Mouse (Mus musculus): ENCODE results near the gene Rnf167. TPM values are rescaled to one million over a fixed set of nuclear protein-coding genes. Genes with fewer than 3 reads are reported as not detected.

Gene Rnf167
- total and polyA plus RNA-seq, 3 experiments = 23.5 to 31.7 (median 25.5) TPM

DNA sequence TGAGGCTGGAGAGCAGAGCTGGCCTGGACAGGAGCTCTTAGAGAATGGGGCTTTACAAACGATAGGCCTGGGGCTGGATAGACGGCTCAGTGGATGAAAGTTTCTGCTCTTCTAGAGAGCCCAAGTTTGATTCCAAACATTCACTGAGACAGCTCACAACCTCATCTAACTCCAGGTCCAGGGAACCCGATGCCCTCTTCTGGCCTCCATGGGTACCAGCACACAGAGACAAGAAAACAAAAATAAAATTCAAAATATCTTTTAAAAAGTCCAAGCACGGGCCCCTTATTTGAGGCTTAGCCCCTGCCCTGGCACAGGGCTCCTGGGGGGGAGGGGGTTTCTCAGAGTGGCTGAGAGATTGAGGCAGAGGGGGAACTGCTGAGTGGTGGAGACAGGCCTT is 36.3 kb upstream of the Rnf167 start:
- Histone ChIP-seq H3K27ac (ENCODE audit: insufficient read depth, low read depth) (no peak overlapping the region), H3K9me3 (replicated peaks; ENCODE audit: low read length) (no peaks in the 10 kb centered on the region), H3K4me1 (ENCODE audit: control insufficient read depth in 1 of 2, insufficient read depth in 2 of 2) (peaks cover 0 to 20% of the 10 kb centered on the region in 2 experiments; a peak in 2 of 4 replicates), H3K4me2 (ENCODE audit: insufficient read depth, low read depth, poor library complexity, severe bottlenecking) (no peak overlapping the region), H3K9ac (ENCODE audit: insufficient read depth, low read depth) (no peak overlapping the region), H3K27me3 (replicated peaks) (no peaks in the 10 kb centered on the region), H3K36me3 (replicated peaks in 1 of 2; ENCODE audit: control insufficient read depth in 1 of 2, insufficient read depth in 1 of 2, low read length in 1 of 2) (peaks cover 67 to 93% of the 10 kb centered on the region in 2 experiments), H3K79me2 (replicated peaks; ENCODE audit: control insufficient read depth, extremely low read depth, insufficient read depth, poor library complexity, severe bottlenecking) (no peaks in the 10 kb centered on the region), H3K4me3 (replicated peaks in 1 of 3; ENCODE audit: low read depth in 2 of 3, low read length in 2 of 3, poor library complexity in 1 of 3) (no peak overlapping the region)
- in situ Hi-C loops (cut with MboI; ENCODE audit: low pct_ligation_motif_present, low pct_unique_long_range_greater_than_20kb, low sequenced_read_pairs) (loop anchor here (25.0 kb wide), 1 partner anchor 373 kb away; the partner anchor contains the start of genes 0610010K14Rik, Bcl6b, Gm21988 and Rnasek), dilution Hi-C loops (cut with MboI; ENCODE audit: extremely low pct_ligation_motif_present, extremely low pct_unique_long_range_greater_than_20kb, low sequenced_read_pairs) (no loop called here)
- TF ChIP-seq NRF1 (IDR thresholded peaks at IDR 0.05; ENCODE audit: low read depth, low read length) (no peak), POLR2AphosphoS2 (IDR thresholded peaks at IDR 0.05; ENCODE audit: low read depth, low read length) (no peak), MAZ (IDR thresholded peaks at IDR 0.05; ENCODE audit: low read depth, low read length) (no peak), BHLHE40 (IDR thresholded peaks at IDR 0.05; ENCODE audit: low read depth, low read length) (no peak), SMC3 (IDR thresholded peaks at IDR 0.05; ENCODE audit: low read depth, low read length) (peak; percentile 30), CTCF (conservative IDR thresholded peaks at IDR 0.05 in 1 of 2, IDR thresholded peaks at IDR 0.05 in 1 of 2; ENCODE audit: low read depth in 2 of 2, low read length in 2 of 2) (peak in 1 of 2 experiments; percentile 49; a peak in 2 of 4 replicates)
- DNase-seq (ENCODE audit: extremely low read depth) = no peak

DNA sequence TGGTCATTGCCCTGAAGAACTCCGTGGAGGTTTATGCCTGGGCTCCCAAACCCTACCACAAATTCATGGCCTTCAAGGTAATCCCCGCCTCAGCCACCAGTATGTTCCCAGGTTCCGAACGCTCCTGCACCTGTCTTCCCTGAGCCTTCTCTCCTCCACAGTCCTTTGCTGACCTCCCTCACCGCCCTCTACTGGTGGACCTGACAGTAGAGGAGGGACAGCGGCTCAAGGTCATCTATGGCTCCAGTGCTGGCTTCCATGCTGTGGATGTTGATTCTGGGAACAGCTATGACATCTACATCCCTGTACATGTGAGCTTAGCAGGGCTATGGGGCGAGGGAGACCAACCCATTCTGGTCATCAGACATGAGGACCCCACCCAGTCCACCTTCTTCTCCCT is 34.5 kb upstream of the Rnf167 start:
- H3K27me3 ChIP-seq (replicated peaks) = no peaks in the 10 kb centered on the region
- no peak overlapping the region for H3K27ac ChIP-seq (ENCODE audit: insufficient read depth, low read depth)
- peak in 1 of 2 experiments; percentile 33; a peak in 2 of 4 replicates for TF ChIP-seq CTCF (conservative IDR thresholded peaks at IDR 0.05 in 1 of 2, IDR thresholded peaks at IDR 0.05 in 1 of 2; ENCODE audit: low read depth in 2 of 2, low read length in 2 of 2)
- TF ChIP-seq SMC3 (IDR thresholded peaks at IDR 0.05; ENCODE audit: low read depth, low read length) = peak; percentile 19; the same call in 1 of the 2 replicates
- TF ChIP-seq NRF1 (IDR thresholded peaks at IDR 0.05; ENCODE audit: low read depth, low read length) = no peak
- dilution Hi-C loops (cut with MboI; ENCODE audit: extremely low pct_ligation_motif_present, extremely low pct_unique_long_range_greater_than_20kb, low sequenced_read_pairs) = no loop called here
- H3K79me2 ChIP-seq (replicated peaks; ENCODE audit: control insufficient read depth, extremely low read depth, insufficient read depth, poor library complexity, severe bottlenecking) = no peaks in the 10 kb centered on the region
- no peak for DNase-seq (ENCODE audit: extremely low read depth)
- H3K36me3 ChIP-seq (replicated peaks in 1 of 2; ENCODE audit: control insufficient read depth in 1 of 2, insufficient read depth in 1 of 2, low read length in 1 of 2) = peaks cover 51 to 87% of the 10 kb centered on the region in 2 experiments
- no peak overlapping the region for H3K9ac ChIP-seq (ENCODE audit: insufficient read depth, low read depth)
- no peak overlapping the region for H3K4me3 ChIP-seq (replicated peaks in 1 of 3; ENCODE audit: low read depth in 2 of 3, low read length in 2 of 3, poor library complexity in 1 of 3)
- peaks cover 0 to 20% of the 10 kb centered on the region in 2 experiments; a peak in 2 of 4 replicates for H3K4me1 ChIP-seq (ENCODE audit: control insufficient read depth in 1 of 2, insufficient read depth in 2 of 2)
- no peak overlapping the region for H3K4me2 ChIP-seq (ENCODE audit: insufficient read depth, low read depth, poor library complexity, severe bottlenecking)
- in situ Hi-C loops (cut with MboI; ENCODE audit: low pct_ligation_motif_present, low pct_unique_long_range_greater_than_20kb, low sequenced_read_pairs) = loop anchor here (25.0 kb wide), 1 partner anchor 375 kb away; the partner anchor contains the start of genes 0610010K14Rik, Bcl6b, Gm21988 and Rnasek
- no peaks in the 10 kb centered on the region for H3K9me3 ChIP-seq (replicated peaks; ENCODE audit: low read length)

DNA sequence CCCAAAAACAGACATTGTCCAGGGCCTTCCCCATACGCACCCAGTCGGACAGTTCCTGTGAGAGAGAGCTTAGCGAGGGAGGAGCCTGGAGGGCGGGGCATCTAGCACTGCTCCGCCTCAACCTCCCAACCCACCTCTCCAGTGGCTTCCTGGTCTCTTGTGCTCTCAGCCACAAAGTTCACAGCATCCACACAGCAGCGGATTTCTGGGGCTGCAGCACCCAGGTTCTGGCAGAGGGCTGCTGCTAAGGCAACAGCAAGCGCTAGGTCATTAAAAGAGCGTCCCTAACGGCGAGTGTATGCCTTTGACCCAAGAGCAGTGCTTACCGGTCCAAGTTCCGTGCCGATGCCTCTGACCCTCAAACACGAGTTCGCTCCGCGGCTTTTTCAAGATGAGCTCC is 32.0 kb upstream of the Rnf167 start:
- peaks cover 0 to 20% of the 10 kb centered on the region in 2 experiments; a peak in 2 of 4 replicates for H3K4me1 ChIP-seq (ENCODE audit: control insufficient read depth in 1 of 2, insufficient read depth in 2 of 2)
- DNase-seq (ENCODE audit: extremely low read depth) = peak; percentile 46
- peak overlapping the region in 2 of 3 experiments; percentile 26 to 36 for H3K4me3 ChIP-seq (replicated peaks in 1 of 3; ENCODE audit: low read depth in 2 of 3, low read length in 2 of 3, poor library complexity in 1 of 3)
- H3K36me3 ChIP-seq (replicated peaks in 1 of 2; ENCODE audit: control insufficient read depth in 1 of 2, insufficient read depth in 1 of 2, low read length in 1 of 2) = peaks cover 25 to 62% of the 10 kb centered on the region in 2 experiments
- in situ Hi-C loops (cut with MboI; ENCODE audit: low pct_ligation_motif_present, low pct_unique_long_range_greater_than_20kb, low sequenced_read_pairs) = loop anchor here (5.0 to 25.0 kb wide), 2 partner anchors 203 to 378 kb away; partner anchors contain the start of genes 0610010K14Rik, Bcl6b, Gm21988 and Pelp1
- H3K9me3 ChIP-seq (replicated peaks; ENCODE audit: low read length) = no peaks in the 10 kb centered on the region
- dilution Hi-C loops (cut with MboI; ENCODE audit: extremely low pct_ligation_motif_present, extremely low pct_unique_long_range_greater_than_20kb, low sequenced_read_pairs) = no loop called here
- H3K4me2 ChIP-seq (ENCODE audit: insufficient read depth, low read depth, poor library complexity, severe bottlenecking) = no peak overlapping the region
- TF ChIP-seq PAX5 (IDR thresholded peaks at IDR 0.05; ENCODE audit: low read length) (no peak), ELF1 (IDR thresholded peaks at IDR 0.05; ENCODE audit: low read depth, low read length) (peak; percentile 58; the same call in 1 of the 2 replicates), MAZ (IDR thresholded peaks at IDR 0.05; ENCODE audit: low read depth, low read length) (no peak), JUND (conservative IDR thresholded peaks at IDR 0.05; ENCODE audit: low read depth, low read length) (no peak), RCOR1 (conservative IDR thresholded peaks at IDR 0.05; ENCODE audit: low read depth, low read length) (no peak), POLR2AphosphoS2 (IDR thresholded peaks at IDR 0.05; ENCODE audit: low read depth, low read length) (no peak), UBTF (IDR thresholded peaks at IDR 0.05; ENCODE audit: low read depth, low read length) (no peak), SMC3 (IDR thresholded peaks at IDR 0.05; ENCODE audit: low read depth, low read length) (no peak), POLR2A (IDR thresholded peaks at IDR 0.05; ENCODE audit: low read depth, low read length) (peak; percentile 58), ETS1 (conservative IDR thresholded peaks at IDR 0.05; ENCODE audit: low read depth, low read length) (no peak), MXI1 (IDR thresholded peaks at IDR 0.05; ENCODE audit: low read depth, low read length) (no peak), ZKSCAN1 (IDR thresholded peaks at IDR 0.05; ENCODE audit: borderline replicate concordance, low read depth, low read length) (no peak), KAT2A (IDR thresholded peaks at IDR 0.05; ENCODE audit: insufficient replicate concordance, low read length) (no peak), TBP (conservative IDR thresholded peaks at IDR 0.05; ENCODE audit: low read depth, low read length) (no peak), USF1 (IDR thresholded peaks at IDR 0.05; ENCODE audit: low read depth, low read length) (no peak)
- H3K79me2 ChIP-seq (replicated peaks; ENCODE audit: control insufficient read depth, extremely low read depth, insufficient read depth, poor library complexity, severe bottlenecking) = no peaks in the 10 kb centered on the region
- H3K27me3 ChIP-seq (replicated peaks) = no peaks in the 10 kb centered on the region
- H3K27ac ChIP-seq (ENCODE audit: insufficient read depth, low read depth) = no peak overlapping the region
- H3K9ac ChIP-seq (ENCODE audit: insufficient read depth, low read depth) = no peak overlapping the region

Data from CH12.LX (cell line).